Mouse (Mus musculus): ENCODE data around the gene Wwox.

Wwox gene

GRCm38 (mm10) chr8:115269601-115270000 lies 830.1 kb downstream of the Wwox start:
- peak; percentile 32 to 39 for DNase-seq

- DNase-seq, result no peak
Measured at GRCm38 (mm10) chr8:115273976-115274375, 834.5 kb downstream of the Wwox start.

- DNase-seq, result no peak
Measured at GRCm38 (mm10) chr8:115276281-115276680, 836.8 kb downstream of the Wwox start.

GRCm38 (mm10) chr8:115278291-115278690 lies 838.8 kb downstream of the Wwox start:
- DNase-seq, result no peak

GRCm38 (mm10) chr8:115290224-115290623 lies 850.8 kb downstream of the Wwox start:
- DNase-seq, result no peak

- DNase-seq, result no peak
Measured at GRCm38 (mm10) chr8:115296760-115297159, 857.3 kb downstream of the Wwox start.

- no peak for DNase-seq
Measured at GRCm38 (mm10) chr8:115302484-115302883, 863.0 kb downstream of the Wwox start.

GRCm38 (mm10) chr8:115307412-115307811 lies 868.0 kb downstream of the Wwox start:
- DNase-seq, result no peak

- no peak for DNase-seq
Measured at GRCm38 (mm10) chr8:115311003-115311402, 871.5 kb downstream of the Wwox start.

- DNase-seq, result no peak
Measured at GRCm38 (mm10) chr8:115312371-115312770, 872.9 kb downstream of the Wwox start.

- DNase-seq, result no peak
Measured at GRCm38 (mm10) chr8:115322501-115322900, 883.0 kb downstream of the Wwox start.

- no peak for DNase-seq
Measured at GRCm38 (mm10) chr8:115330671-115331070, 891.2 kb downstream of the Wwox start.

GRCm38 (mm10) chr8:115333972-115334371 lies 894.5 kb downstream of the Wwox start:
- no peak for DNase-seq

GRCm38 (mm10) chr8:115336361-115336760 lies 896.9 kb downstream of the Wwox start:
- no peak for DNase-seq

GRCm38 (mm10) chr8:115348704-115349103 lies 909.2 kb downstream of the Wwox start:
- DNase-seq, result no peak

- no peak for DNase-seq
Measured at GRCm38 (mm10) chr8:115350707-115351106, 911.3 kb downstream of the Wwox start.

GRCm38 (mm10) chr8:115357663-115358335 lies 918.3 kb downstream of the Wwox start:
- DNase-seq, result peak; percentile 7 to 40

- no peak for DNase-seq
Measured at GRCm38 (mm10) chr8:115358481-115358880, 919.0 kb downstream of the Wwox start.

- no peak for DNase-seq
Measured at GRCm38 (mm10) chr8:115359701-115360100, 920.2 kb downstream of the Wwox start.

GRCm38 (mm10) chr8:115362518-115362917 lies 923.1 kb downstream of the Wwox start:
- no peak for DNase-seq

- no peak for DNase-seq
Measured at GRCm38 (mm10) chr8:115374957-115375356, 935.5 kb downstream of the Wwox start.

- peak in 1 of 2 experiments; percentile 11 for DNase-seq
Measured at GRCm38 (mm10) chr8:115375361-115376047, 936.0 kb downstream of the Wwox start.

- no peak for DNase-seq
Measured at GRCm38 (mm10) chr8:115377321-115377720, 937.9 kb downstream of the Wwox start.

GRCm38 (mm10) chr8:115380017-115380416 lies 940.6 kb downstream of the Wwox start:
- DNase-seq, result no peak

Measured in kidney, postnatal 25 days (tissue).